In the genomic region with DNA sequence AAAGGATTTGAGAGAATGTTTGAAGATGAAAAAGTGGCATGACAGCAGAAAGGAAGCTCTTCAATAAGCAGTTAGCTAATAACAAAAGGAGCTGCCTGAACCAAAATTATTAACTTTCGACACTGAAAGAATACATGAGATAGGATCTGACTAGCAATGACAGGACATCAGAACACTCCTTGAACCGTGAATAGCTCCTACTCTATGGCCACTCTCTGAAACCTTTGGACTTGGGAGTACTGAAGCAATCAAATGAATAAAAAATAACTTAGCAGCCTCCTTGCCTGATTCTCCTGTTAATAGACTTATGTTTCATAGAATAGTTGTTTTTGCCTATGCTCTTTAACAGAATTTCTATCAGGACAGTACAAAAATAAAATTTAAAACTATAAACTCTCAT, we compare ENCODE assay signal across 17 mouse cellular contexts.
"Had no signal": no experiment of that assay in that cellular context is flagged by ENCODE, and none has a peak within 500 bp of the region (broad histone marks: within the 10 kb centered on the region; RNA-seq: fewer than 3 reads in every experiment).

No protein-coding gene starts in this region.

- ATAC-seq: lung, postnatal 0 days; midbrain, embryonic 13.5 days; midbrain, embryonic 15.5 days had no signal

- H3K36me3 ChIP-seq: lung, embryonic 15.5 days; midbrain, embryonic 13.5 days; midbrain, embryonic 15.5 days; neural tube, embryonic 12.5 days had no signal

- H3K9ac ChIP-seq: lung, embryonic 15.5 days; midbrain, embryonic 13.5 days; midbrain, embryonic 15.5 days; neural tube, embryonic 12.5 days; stomach, embryonic 15.5 days had no signal

- H3K27me3 ChIP-seq: lung, embryonic 15.5 days; megakaryocyte, embryonic 14.5 days; midbrain, embryonic 13.5 days; midbrain, embryonic 15.5 days; neural tube, embryonic 12.5 days; stomach, embryonic 15.5 days had no signal

- H3K4me3 ChIP-seq: lung, embryonic 15.5 days; megakaryocyte, embryonic 14.5 days; midbrain, embryonic 13.5 days; midbrain, embryonic 15.5 days; neural tube, embryonic 12.5 days; stomach, embryonic 15.5 days had no signal

- DNase-seq: lung, adult 2 months; lung, postnatal 14 days; lung, postnatal 36 days; right cerebral cortex, postnatal 14 days; thymus, adult 2 months; thymus, postnatal 25 days; thymus, postnatal 4 days had no signal

- H3K4me1 ChIP-seq: lung, embryonic 15.5 days; midbrain, embryonic 13.5 days; midbrain, embryonic 15.5 days; neural tube, embryonic 12.5 days; stomach, embryonic 15.5 days had no signal

- H3K4me2 ChIP-seq: lung, embryonic 15.5 days; midbrain, embryonic 11.5 days; midbrain, embryonic 13.5 days; midbrain, embryonic 15.5 days; neural tube, embryonic 12.5 days; stomach, embryonic 15.5 days had no signal

- H3K9me3 ChIP-seq: lung, embryonic 15.5 days; megakaryocyte, embryonic 14.5 days; midbrain, embryonic 13.5 days; midbrain, embryonic 15.5 days; neural tube, embryonic 12.5 days; stomach, embryonic 15.5 days had no signal

- H3K27ac ChIP-seq: lung, embryonic 15.5 days; macrophage; midbrain, embryonic 13.5 days; midbrain, embryonic 15.5 days; neural tube, embryonic 12.5 days; stomach, embryonic 15.5 days; stomach, postnatal 0 days had no signal
